Mouse (Mus musculus) sigmoid colon, adult 10 weeks (tissue): ENCODE data around the gene Olfr992. TPM values are rescaled to one million over a fixed set of nuclear protein-coding genes. Genes with fewer than 3 reads are reported as not detected.

Experiments used
- polyA plus RNA-seq: library from polyadenylated mRNA; stranded (reverse); fragments of 350-450 nt; fragmentation: Illumina TruSeq; extraction: RNeasy Lipid Tissue Mini Kit (QIAGEN cat#74804); gene quantifications from one replicate; pipeline ENCODE4 v1.2.3, GENCODE M21; 2014; ENCODE audit warnings: low read depth, low replicate concordance

The Olfr992 gene
- polyA plus RNA-seq, result not detected

DNA sequence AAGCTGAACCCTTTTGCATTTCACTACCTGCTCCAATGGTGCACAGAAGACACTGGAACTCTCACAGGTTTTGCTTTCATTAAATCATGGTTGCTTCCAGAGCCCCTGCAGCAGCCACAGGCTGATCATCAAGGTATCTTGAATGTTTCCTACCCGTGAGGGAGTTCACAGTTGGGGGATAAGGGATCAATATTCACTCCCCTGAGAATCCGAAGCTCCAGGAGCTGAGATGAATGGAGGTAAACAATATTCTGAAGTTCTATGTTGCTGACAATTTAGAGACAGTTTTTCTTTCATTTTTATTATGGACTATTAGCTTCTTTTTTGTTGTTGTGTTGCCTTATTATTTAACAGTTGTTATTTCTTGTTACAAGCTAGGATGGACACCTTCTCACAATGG lies at the start of gene Olfr992:
TSS of gene Olfr992 (minus strand) at position 101 of the 400 bp plus-strand sequence.

GRCm38 (mm10) chr2:85443539-85443938 lies 34.3 kb upstream of the Olfr992 start, which contains the start of gene Olfr995:
Gene Olfr995 (minus strand): TSS chr2:85443639.

GRCm38 (mm10) chr2:85436351-85436750 lies 27.1 kb upstream of the Olfr992 start, which contains the start of gene Olfr994:
Gene Olfr994 (minus strand): TSS chr2:85436451.

GRCm38 (mm10) chr2:85414777-85415176 lies 5.5 kb upstream of the Olfr992 start, which contains the start of gene Olfr993:
Gene Olfr993 (minus strand): TSS chr2:85414877.

GRCm38 (mm10) chr2:85363127-85363526 lies 46.1 kb downstream of the Olfr992 start, which contains the start of gene Olfr988:
Gene Olfr988 (minus strand): TSS chr2:85363227.

Other genes starting within 250 kb of the Olfr992 start
- gene Lrrc55, start 212.3 kb downstream of the Olfr992 start, polyA plus RNA-seq, result 3.7 TPM
- gene Olfr987, start 70.2 kb downstream of the Olfr992 start, polyA plus RNA-seq, result not detected
- not detected for gene Olfr988, start 46.2 kb downstream of the Olfr992 start, polyA plus RNA-seq
- gene Olfr993, start 5.4 kb upstream of the Olfr992 start, polyA plus RNA-seq, result not detected
- gene Olfr994, start 27.0 kb upstream of the Olfr992 start, polyA plus RNA-seq, result not detected
- gene Olfr995, start 34.2 kb upstream of the Olfr992 start, polyA plus RNA-seq, result not detected
- not detected for gene 4833423E24Rik, start 109.6 kb upstream of the Olfr992 start, polyA plus RNA-seq
- gene Olfr996, start 169.7 kb upstream of the Olfr992 start, polyA plus RNA-seq, result not detected
- not detected for gene Olfr998, start 179.5 kb upstream of the Olfr992 start, polyA plus RNA-seq
- not detected for gene Olfr1000, start 202.4 kb upstream of the Olfr992 start, polyA plus RNA-seq
- gene Olfr1002, start 241.2 kb upstream of the Olfr992 start, polyA plus RNA-seq, result not detected